Mouse (Mus musculus) G1E (cell line): ENCODE results near the gene Fastkd5. TPM values are rescaled to one million over a fixed set of nuclear protein-coding genes. Genes with fewer than 3 reads are reported as not detected.

Experiments used
- ATAC-seq: 2 replicates; pipeline ENCODE4 v1.8.0; 2016; ENCODE audit warnings: mild to moderate bottlenecking; ENCODE audit not compliant: insufficient number of reproducible peaks, poor library complexity, low FRiP score, severe bottlenecking; ENCODE audit errors: extremely low read depth
- DNase-seq: peaks from one replicate; pipeline ENCODE4 v3.0.0; 2012; ENCODE audit warnings: low spot score
- H3K27me3 ChIP-seq: 2 replicates; pipeline ENCODE4 v1.6.1; 2012; ENCODE audit warnings: mild to moderate bottlenecking, low read length, inconsistent platforms; ENCODE audit not compliant: insufficient read depth
- H3K36me3 ChIP-seq: replicated peaks from 2 replicates; pipeline ENCODE3; 2012; ENCODE audit warnings: mild to moderate bottlenecking, inconsistent platforms
- H3K4me1 ChIP-seq: 2 replicates; pipeline ENCODE4 v1.6.1; 2012; ENCODE audit warnings: low read depth, low read length, inconsistent platforms, mixed read lengths; ENCODE audit not compliant: insufficient read depth
- H3K4me3 ChIP-seq: 2 replicates; pipeline ENCODE4 v1.5.1; 2012; ENCODE audit warnings: low read depth, mild to moderate bottlenecking, inconsistent platforms, low read length, moderate library complexity, mixed read lengths
- H3K9me3 ChIP-seq: replicated peaks from 2 replicates; pipeline ENCODE4 v1.6.1; 2012; ENCODE audit warnings: inconsistent platforms
- CTCF ChIP-seq: IDR thresholded peaks from 2 replicates; pipeline ENCODE4 v1.5.1; 2012; ENCODE audit warnings: low read depth, low read length, inconsistent platforms, mixed read lengths
- GATA1 ChIP-seq: IDR thresholded peaks from 2 replicates; pipeline ENCODE4 v1.6.1; 2012; ENCODE audit warnings: borderline replicate concordance, low read length, inconsistent platforms, mixed read lengths
- GATA2 ChIP-seq: IDR thresholded peaks from 2 replicates; pipeline ENCODE4 v1.6.1; 2012; ENCODE audit warnings: low read depth, low read length, inconsistent platforms, borderline replicate concordance
- POLR2AphosphoS5 ChIP-seq: IDR thresholded peaks from 2 replicates; pipeline ENCODE4 v1.6.1; 2012; ENCODE audit warnings: low read depth, low read length, inconsistent platforms; ENCODE audit not compliant: insufficient replicate concordance
- TAL1 ChIP-seq: conservative IDR thresholded peaks from 2 replicates; pipeline ENCODE4 v1.6.1; 2012; ENCODE audit warnings: low read depth, low read length, inconsistent platforms, mixed read lengths
- polyA plus RNA-seq: library from polyadenylated mRNA; stranded (reverse); fragments of >175 nt; gene quantifications from 2 replicates; pipeline ENCODE4 v1.2.3, GENCODE M21; 2012
- total RNA-seq, 2 experiments: library from RNA; stranded (forward) in 1 of 2; stranded (reverse) in 1 of 2; fragments of 200-1000 nt in 1 of 2; fragments of >200 nt in 1 of 2; fragmentation: Nextera tagmentation in 1 of 2; gene quantifications; 2 replicates each; pipeline ENCODE4 v1.2.3; 2014 to 2017

Fastkd5 gene
- total and polyA plus RNA-seq, 3 experiments, result 1.3 to 29.9 (median 20.5) TPM

DNA sequence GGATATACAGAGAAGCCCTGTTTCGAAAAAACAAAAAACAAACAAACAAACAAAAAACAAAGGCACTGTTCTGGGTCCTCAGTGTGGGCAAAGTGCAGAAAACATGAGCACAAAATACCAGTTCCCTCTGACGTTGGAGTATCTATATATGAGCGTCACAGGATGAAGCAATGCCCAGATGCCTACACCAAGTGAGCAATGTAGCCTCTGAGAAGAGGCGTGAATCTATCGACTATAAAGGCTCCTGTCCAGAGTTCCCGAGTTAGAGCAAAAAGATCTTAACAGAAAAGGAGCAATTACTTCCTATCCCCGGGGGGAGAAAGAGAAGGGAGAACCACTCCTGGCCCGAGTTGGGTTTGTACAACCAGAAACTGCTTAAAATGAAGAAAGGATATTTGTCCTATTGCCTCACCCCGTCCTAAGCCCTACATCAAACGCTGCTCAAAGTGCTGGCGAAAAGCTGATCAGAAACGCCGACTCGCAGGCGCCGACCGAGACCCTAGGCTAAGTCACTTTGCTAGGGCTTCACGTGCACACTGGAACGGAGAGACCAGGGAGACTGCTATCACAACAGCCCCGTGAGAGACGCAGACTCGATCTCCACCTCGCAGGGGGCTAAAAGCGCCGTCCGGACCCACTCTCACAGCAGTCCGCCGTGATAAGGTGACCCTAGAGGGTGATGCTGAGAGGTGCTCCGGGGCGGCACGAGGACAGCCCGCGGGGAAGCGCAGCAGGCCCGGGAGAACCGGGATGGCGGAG, 568 bp downstream of the Fastkd5 start:
- peak; percentile 38 for DNase-seq
- Histone ChIP-seq H3K9me3 (no peaks in the 10 kb centered on the region), H3K4me3 (peak overlapping the region; percentile 98), H3K4me1 (peaks cover 32% of the 10 kb centered on the region), H3K36me3 (peaks cover 39% of the 10 kb centered on the region), H3K27me3 (peaks cover 8% of the 10 kb centered on the region)
- no peak for ATAC-seq
- TF ChIP-seq TAL1, result no peak
- no peak for TF ChIP-seq POLR2AphosphoS5
- no peak for TF ChIP-seq GATA2
- TF ChIP-seq GATA1, result no peak
- no peak for TF ChIP-seq CTCF

DNA sequence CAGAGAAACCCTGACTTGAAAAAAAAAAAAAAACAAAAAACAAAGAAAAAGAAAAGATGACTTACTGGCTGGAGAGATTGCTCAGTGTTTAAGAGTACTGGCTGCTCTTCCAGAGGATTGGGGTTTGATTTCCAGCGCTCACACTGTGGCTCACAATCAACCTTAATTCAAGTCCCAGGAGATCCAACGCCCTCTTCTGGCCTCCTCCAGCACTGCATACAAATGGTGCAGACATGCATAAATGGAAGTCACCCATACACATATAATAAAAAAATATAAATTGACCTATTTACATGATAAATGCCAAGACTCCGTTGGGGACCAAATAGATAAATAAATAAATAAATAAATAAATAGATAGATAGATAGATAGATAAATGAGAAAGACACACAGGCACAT, 1.4 kb downstream of the Fastkd5 start:
- DNase-seq, result no peak
- Histone ChIP-seq H3K36me3 (peaks cover 46% of the 10 kb centered on the region), H3K9me3 (no peaks in the 10 kb centered on the region), H3K27me3 (no peaks in the 10 kb centered on the region), H3K4me1 (peaks cover 29% of the 10 kb centered on the region), H3K4me3 (peak overlapping the region; percentile 98; the same call in 1 of the 2 replicates)
- no peak for ATAC-seq
- peak; percentile 13; the same call in 1 of the 2 replicates for TF ChIP-seq CTCF
- TF ChIP-seq TAL1, result no peak

DNA sequence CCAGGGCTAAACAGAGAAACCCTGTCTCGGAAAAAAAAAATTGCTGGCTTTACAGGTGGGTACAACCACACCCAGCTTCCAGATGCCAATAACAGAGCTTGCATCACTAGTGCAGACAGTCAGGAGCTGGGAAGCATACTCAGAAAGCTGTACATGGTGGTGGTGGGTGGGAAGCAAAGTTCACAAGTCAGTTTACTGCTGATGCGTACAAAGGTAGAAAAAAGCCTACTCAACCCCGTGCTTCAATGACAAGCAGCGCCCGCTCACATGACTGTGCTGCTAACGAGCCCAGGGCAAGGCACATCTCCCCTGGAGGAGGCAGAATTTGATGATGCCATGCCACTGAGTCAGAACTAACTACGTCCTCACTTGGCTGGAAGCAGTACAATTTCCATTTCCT, 10.9 kb downstream of the Fastkd5 start:
- no peak for DNase-seq
- ATAC-seq, result no peak
- peaks cover 90% of the 10 kb centered on the region for H3K36me3 ChIP-seq
- H3K4me1 ChIP-seq, result no peaks in the 10 kb centered on the region; the same call in 1 of the 2 replicates
- H3K9me3 ChIP-seq, result no peaks in the 10 kb centered on the region
- H3K27me3 ChIP-seq, result no peaks in the 10 kb centered on the region
- TF ChIP-seq POLR2AphosphoS5, result no peak
- TF ChIP-seq GATA2, result no peak
- TF ChIP-seq TAL1, result no peak
- no peak for TF ChIP-seq CTCF
- no peak for TF ChIP-seq GATA1
- H3K4me3 ChIP-seq, result no peak overlapping the region

DNA sequence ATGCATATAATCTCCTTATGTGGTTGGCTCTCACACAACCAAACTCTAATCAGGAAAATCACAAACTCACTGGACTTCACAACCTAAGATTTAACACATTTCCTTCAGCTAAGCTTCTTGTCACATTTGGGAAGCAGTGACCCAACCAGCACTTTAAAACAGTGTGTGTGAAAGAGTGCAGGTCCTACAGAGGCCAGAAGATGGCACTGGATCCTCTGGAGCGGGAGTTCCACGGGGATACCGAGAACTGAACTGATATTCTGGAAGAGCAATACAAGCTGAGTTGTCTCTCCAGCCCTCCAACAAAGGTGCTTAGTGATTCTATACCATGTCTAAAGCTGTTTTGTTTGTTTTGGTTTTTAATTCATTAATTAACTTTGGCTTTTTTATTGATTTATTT, 16.7 kb downstream of the Fastkd5 start:
- no peaks in the 10 kb centered on the region for H3K4me1 ChIP-seq
- no peaks in the 10 kb centered on the region for H3K9me3 ChIP-seq
- H3K36me3 ChIP-seq, result peaks cover 85% of the 10 kb centered on the region
- ATAC-seq, result no peak
- H3K4me3 ChIP-seq, result no peak overlapping the region
- no peak for DNase-seq
- no peaks in the 10 kb centered on the region for H3K27me3 ChIP-seq
- TF ChIP-seq POLR2AphosphoS5, result no peak
- no peak for TF ChIP-seq CTCF
- TF ChIP-seq GATA2, result no peak
- TF ChIP-seq GATA1, result no peak
- no peak for TF ChIP-seq TAL1

DNA sequence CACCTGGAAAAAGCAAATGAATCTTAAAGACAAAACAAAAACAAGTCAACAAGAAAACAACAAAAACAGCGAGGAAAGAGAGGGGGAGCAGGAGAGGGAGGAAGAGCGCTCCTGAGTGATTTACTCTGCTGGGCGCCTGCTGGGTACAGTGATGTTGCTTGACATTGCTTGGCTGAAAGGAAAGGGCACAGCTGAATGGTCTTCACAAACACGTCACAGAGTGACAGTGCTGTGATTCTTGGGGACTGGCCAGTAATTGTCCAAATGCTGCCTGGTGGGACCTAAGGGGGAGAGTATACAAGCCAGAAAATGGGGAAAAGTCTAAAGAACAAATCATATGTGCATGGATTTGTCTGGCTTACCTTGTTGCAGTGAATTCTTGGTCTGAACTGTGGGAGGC, 27.6 kb downstream of the Fastkd5 start:
- H3K27me3 ChIP-seq, result no peaks in the 10 kb centered on the region
- H3K4me1 ChIP-seq, result peaks cover 15% of the 10 kb centered on the region
- H3K36me3 ChIP-seq, result peaks cover 88% of the 10 kb centered on the region
- DNase-seq (no peak), ATAC-seq (no peak)
- no peak overlapping the region for H3K4me3 ChIP-seq
- H3K9me3 ChIP-seq, result no peaks in the 10 kb centered on the region
- TF ChIP-seq CTCF, result no peak
- TF ChIP-seq GATA1, result no peak
- no peak for TF ChIP-seq TAL1

DNA sequence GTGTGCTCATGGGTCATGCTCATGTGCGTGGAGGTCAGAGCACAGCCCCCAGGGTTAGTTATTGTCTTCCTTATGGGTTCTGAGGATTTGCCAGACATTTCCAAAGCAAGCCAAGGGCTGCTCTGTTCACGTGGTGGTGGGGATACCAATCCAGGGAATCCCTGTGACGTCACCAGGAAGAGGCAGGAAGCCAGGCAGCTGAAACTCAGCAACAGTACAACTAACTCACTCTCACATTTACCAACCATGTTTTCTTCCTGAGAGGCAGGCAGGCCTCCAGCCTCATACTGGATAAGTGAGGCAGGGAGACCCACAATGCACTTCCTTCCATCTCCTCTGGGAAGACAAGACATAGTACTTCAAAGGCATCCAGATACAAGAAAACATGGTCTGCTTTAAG, 31.4 kb downstream of the Fastkd5 start:
- H3K27me3 ChIP-seq, result no peaks in the 10 kb centered on the region
- no peak for DNase-seq
- ATAC-seq, result no peak
- no peaks in the 10 kb centered on the region for H3K9me3 ChIP-seq
- TF ChIP-seq TAL1 (no peak), POLR2AphosphoS5 (no peak), GATA2 (no peak), CTCF (no peak), GATA1 (no peak)
- H3K4me3 ChIP-seq, result no peak overlapping the region
- peaks cover 91% of the 10 kb centered on the region for H3K36me3 ChIP-seq
- H3K4me1 ChIP-seq, result peaks cover 18% of the 10 kb centered on the region

DNA sequence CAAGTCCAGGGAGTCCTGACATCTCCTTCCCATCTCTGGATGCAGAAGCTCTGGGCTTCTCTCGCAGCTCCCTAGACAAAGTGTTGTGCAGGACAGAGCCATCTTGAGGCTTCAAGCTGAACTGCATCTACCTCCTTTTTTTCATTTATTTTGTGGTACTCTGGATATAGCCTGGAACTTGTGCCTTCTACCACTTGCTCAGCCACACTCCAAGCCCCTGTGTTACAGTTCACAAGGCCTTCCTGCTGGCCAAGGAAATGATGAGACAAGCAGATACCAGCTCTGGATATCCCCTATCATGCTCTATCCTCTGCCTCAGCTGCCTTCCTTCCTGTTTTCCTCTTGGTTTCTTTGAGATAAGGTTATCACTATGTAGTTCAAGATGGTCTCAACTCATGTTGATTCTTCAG, 32.2 kb downstream of the Fastkd5 start:
- Histone ChIP-seq H3K4me1 (peaks cover 18% of the 10 kb centered on the region), H3K27me3 (no peaks in the 10 kb centered on the region), H3K4me3 (no peak overlapping the region), H3K36me3 (peaks cover 91% of the 10 kb centered on the region), H3K9me3 (no peaks in the 10 kb centered on the region)
- DNase-seq, result peak; percentile 33
- TF ChIP-seq TAL1 (no peak), CTCF (0 out of 2 replicates have a peak, but pooled peaks have one; percentile 22)
- peak; percentile 88 for ATAC-seq
